In genomic region chr19:24536920-24537319, GRCm38 (mm10) we compare ENCODE assay signal across 32 mouse cellular contexts. TPM values are rescaled to one million over a fixed set of nuclear protein-coding genes. Genes with fewer than 3 reads are reported as not detected.
DNase-seq lines count a peak whose midpoint lies in the region; ATAC-seq and TF ChIP-seq lines count a peak whose summit lies in the region.
"Had no signal": no experiment of that assay in that cellular context is flagged by ENCODE, and none has a peak within 500 bp of the region (broad histone marks: within the 10 kb centered on the region; RNA-seq: fewer than 3 reads in every experiment).

No protein-coding gene starts in this region.

- no peak for TF ChIP-seq POLR2A in bone marrow, adult 2 months (IDR thresholded peaks at IDR 0.05; ENCODE audit: borderline replicate concordance, control insufficient read depth, low read depth, low read length)

- peak overlapping the region; percentile 94 for H3K27ac ChIP-seq in liver, embryonic 12.5 days
- H3K27ac ChIP-seq in bone marrow, adult 2 months (ENCODE audit: control insufficient read depth, insufficient read depth, low read depth, low read length, poor library complexity) = peak overlapping the region; percentile 17; the same call in 1 of the 2 replicates
- H3K27ac ChIP-seq in liver, embryonic 16.5 days (ENCODE audit: low read length) = peak overlapping the region; percentile 43
- H3K27ac ChIP-seq: embryonic facial prominence, embryonic 12.5 days; forebrain, embryonic 10.5 days; gastrocnemius, adult 2 months; heart, embryonic 15.5 days; hindbrain, embryonic 12.5 days; hindbrain, postnatal 0 days; intestine, embryonic 15.5 days; layer of hippocampus, adult 2 months; limb, embryonic 10.5 days; limb, embryonic 15.5 days; midbrain, embryonic 10.5 days; midbrain, embryonic 15.5 days had no signal

- no peak for ATAC-seq in liver, embryonic 12.5 days
- ATAC-seq in liver, embryonic 16.5 days (ENCODE audit: low read depth) = no peak
- ATAC-seq: forebrain, embryonic 16.5 days; hindbrain, postnatal 0 days; intestine, embryonic 15.5 days; midbrain, embryonic 15.5 days had no signal

- no peaks in the 10 kb centered on the region for H3K9me3 ChIP-seq in liver, embryonic 12.5 days (replicated peaks)
- H3K9me3 ChIP-seq in liver, embryonic 16.5 days (replicated peaks; ENCODE audit: control insufficient read depth, low read length) = no peaks in the 10 kb centered on the region
- H3K9me3 ChIP-seq: embryonic facial prominence, embryonic 12.5 days; forebrain, embryonic 10.5 days; heart, embryonic 15.5 days; hindbrain, embryonic 12.5 days; intestine, embryonic 15.5 days; limb, embryonic 10.5 days; limb, embryonic 15.5 days; midbrain, embryonic 10.5 days; midbrain, embryonic 15.5 days had no signal

- no peaks in the 10 kb centered on the region for H3K36me3 ChIP-seq in liver, embryonic 12.5 days
- H3K36me3 ChIP-seq in liver, embryonic 16.5 days (ENCODE audit: control insufficient read depth, insufficient read depth) = no peaks in the 10 kb centered on the region
- H3K36me3 ChIP-seq: embryonic facial prominence, embryonic 12.5 days; forebrain, embryonic 10.5 days; heart, embryonic 15.5 days; hindbrain, embryonic 12.5 days; intestine, embryonic 15.5 days; limb, embryonic 10.5 days; limb, embryonic 15.5 days; midbrain, embryonic 10.5 days; midbrain, embryonic 15.5 days had no signal

- WGBS in liver, embryonic 12.5 days (ENCODE audit: insufficient replicate concordance) = 85% methylated on average over 5 of the region's 5 CpGs
- 53% methylated on average over 5 of the region's 5 CpGs for WGBS in bone marrow, adult 2 months
- WGBS in liver, embryonic 16.5 days (ENCODE audit: insufficient replicate concordance) = 76% methylated on average over 5 of the region's 5 CpGs

- peaks cover 86% of the 10 kb centered on the region for H3K4me1 ChIP-seq in liver, embryonic 12.5 days
- H3K4me1 ChIP-seq in bone marrow, adult 2 months (ENCODE audit: control insufficient read depth, insufficient read depth, low read length) = peaks cover 9% of the 10 kb centered on the region
- peaks cover 36% of the 10 kb centered on the region for H3K4me1 ChIP-seq in liver, embryonic 16.5 days (ENCODE audit: control insufficient read depth, low read depth, low read length)
- H3K4me1 ChIP-seq: embryonic facial prominence, embryonic 12.5 days; forebrain, embryonic 10.5 days; hindbrain, embryonic 12.5 days; intestine, embryonic 15.5 days; limb, embryonic 10.5 days; limb, embryonic 15.5 days; midbrain, embryonic 10.5 days; midbrain, embryonic 15.5 days had no signal

- no peaks in the 10 kb centered on the region for H3K27me3 ChIP-seq in liver, embryonic 12.5 days (replicated peaks)
- H3K27me3 ChIP-seq in liver, embryonic 16.5 days (ENCODE audit: control insufficient read depth, insufficient read depth, low read depth, low read length) = no peaks in the 10 kb centered on the region
- H3K27me3 ChIP-seq: CH12.LX; embryonic facial prominence, embryonic 12.5 days; heart, embryonic 15.5 days; hindbrain, embryonic 12.5 days; intestine, embryonic 15.5 days; limb, embryonic 15.5 days; midbrain, embryonic 15.5 days had no signal

- DNase-seq in liver = no peak
- DNase-seq in NIH3T3 (ENCODE audit: low read depth) = peak; percentile 41
- DNase-seq in thymus, postnatal 0 days (ENCODE audit: low spot score) = no peak
- no peak for DNase-seq in adrenal gland, postnatal 14 days
- DNase-seq: adrenal gland, postnatal 25 days; cerebellum, adult 18-20 months; cerebellum, postnatal 25 days; gastrocnemius, adult 2 months; gastrocnemius, postnatal 36 days; heart, postnatal 36 days; kidney, adult 2 months; kidney, postnatal 36 days; right cerebral cortex, adult 18-20 months; spleen, adult 18-20 months; thymus, adult 18-20 months; thymus, postnatal 36 days had no signal

- TF ChIP-seq CTCF in bone marrow, adult 2 months (IDR thresholded peaks at IDR 0.05; ENCODE audit: control insufficient read depth, insufficient read depth, low read length) = no peak

- peak overlapping the region; percentile 37; the same call in 1 of the 2 replicates for H3K9ac ChIP-seq in liver, embryonic 12.5 days
- H3K9ac ChIP-seq in liver, embryonic 16.5 days (ENCODE audit: low read depth, low read length) = no peak overlapping the region
- H3K9ac ChIP-seq: embryonic facial prominence, embryonic 12.5 days; heart, embryonic 15.5 days; hindbrain, embryonic 12.5 days; intestine, embryonic 15.5 days; limb, embryonic 15.5 days; midbrain, embryonic 15.5 days had no signal

- H3K4me3 ChIP-seq in liver, embryonic 12.5 days = no peak overlapping the region
- H3K4me3 ChIP-seq in bone marrow, adult 2 months (replicated peaks; ENCODE audit: control insufficient read depth, low read depth, low read length) = no peak overlapping the region
- H3K4me3 ChIP-seq in liver, embryonic 16.5 days (ENCODE audit: low read depth, low read length) = no peak overlapping the region
- H3K4me3 ChIP-seq: embryonic facial prominence, embryonic 12.5 days; forebrain, embryonic 10.5 days; gastrocnemius, adult 2 months; heart, embryonic 15.5 days; hindbrain, embryonic 12.5 days; intestine, embryonic 15.5 days; layer of hippocampus, adult 2 months; limb, embryonic 10.5 days; limb, embryonic 15.5 days; midbrain, embryonic 10.5 days; midbrain, embryonic 15.5 days had no signal

- no peak overlapping the region for H3K4me2 ChIP-seq in liver, embryonic 12.5 days
- no peak overlapping the region for H3K4me2 ChIP-seq in liver, embryonic 16.5 days (ENCODE audit: low read depth, low read length)
- H3K4me2 ChIP-seq: embryonic facial prominence, embryonic 12.5 days; heart, embryonic 15.5 days; hindbrain, embryonic 12.5 days; intestine, embryonic 15.5 days; limb, embryonic 15.5 days; midbrain, embryonic 15.5 days had no signal

RNA-seq across cellular contexts. Expression of gene Pip5k1b, which starts 18.8 kb away (rescaled TPM):
- polyA plus RNA-seq in liver, embryonic 12.5 days (2016; fragmentation: Nextera tagmentation; extraction: Ambion mirVana) = 9.1 and 9.5 TPM in 2 replicates
- polyA plus RNA-seq in bone marrow, adult 2 months (2011; ENCODE audit: insufficient read depth, insufficient read length, low replicate concordance, missing spikeins) = 10.4 and 16.2 TPM in 2 replicates
- polyA plus RNA-seq in liver, embryonic 16.5 days (2015; fragmentation: Nextera tagmentation; extraction: Ambion mirVana) = 8.3 and 8.7 TPM in 2 replicates
- polyA plus RNA-seq in thymus, postnatal 0 days (2015; fragmentation: Nextera tagmentation; extraction: Ambion mirVana) = 5.1 and 6.1 TPM in 2 replicates
- 23.8 and 27.6 TPM in 2 replicates for total RNA-seq in adrenal gland, postnatal 14 days (2021)

RNA-seq across cellular contexts. Expression of gene Fam122a, which starts 59.8 kb away (rescaled TPM):
- polyA plus RNA-seq in liver, embryonic 12.5 days (2016; fragmentation: Nextera tagmentation; extraction: Ambion mirVana) = 45.1 and 47.6 TPM in 2 replicates
- 10.2 and 10.4 TPM in 2 replicates for polyA plus RNA-seq in bone marrow, adult 2 months (2011; ENCODE audit: insufficient read depth, insufficient read length, low replicate concordance, missing spikeins)
- polyA plus RNA-seq in liver, embryonic 16.5 days (2015; fragmentation: Nextera tagmentation; extraction: Ambion mirVana) = 20.3 and 20.5 TPM in 2 replicates
- 56.2 and 63.9 TPM in 2 replicates for polyA plus RNA-seq in thymus, postnatal 0 days (2015; fragmentation: Nextera tagmentation; extraction: Ambion mirVana)
- total RNA-seq in adrenal gland, postnatal 14 days (2021) = 27.9 and 33.1 TPM in 2 replicates

Comparison
In these comparisons a context has a peak if more than half of its experiments do, and no peak if none do; other contexts are left out.
1. H3K27ac ChIP-seq: peak in every context shown above with its lines; median percentile 94 in liver, embryonic 12.5 days; 43 in liver, embryonic 16.5 days; 17 in bone marrow, adult 2 months.